Mouse (Mus musculus) layer of hippocampus, adult 2 months (tissue): Measurements from ENCODE around the gene Clmn. TPM values are rescaled to one million over a fixed set of nuclear protein-coding genes. Genes with fewer than 3 reads are reported as not detected.

Source experiments
- DNase-seq, 2 experiments: peaks; one replicate each; pipeline ENCODE4 v3.0.0; 2022; ENCODE audit warnings: low spot score in 2 of 2
- H3K27ac ChIP-seq: fragments of 200-600 bp; 2 replicates; pipeline ENCODE4 v1.8.1; 2022
- H3K4me3 ChIP-seq: fragments of 200-600 bp; 2 replicates; pipeline ENCODE4 v1.8.1; 2022; ENCODE audit warnings: mild to moderate bottlenecking
- CTCF ChIP-seq: fragments of 200-600 bp; conservative IDR thresholded peaks from 2 replicates; pipeline ENCODE4 v1.8.1; 2022; ENCODE audit warnings: antibody characterized with exemption, mild to moderate bottlenecking, moderate library complexity
- total RNA-seq, 2 experiments: library from RNA; stranded (reverse); gene quantifications; 2 replicates each; pipeline ENCODE4 v1.2.3; 2021

Clmn gene
- total RNA-seq, 2 experiments from 2014 or later: 103 to 108 TPM

DNA sequence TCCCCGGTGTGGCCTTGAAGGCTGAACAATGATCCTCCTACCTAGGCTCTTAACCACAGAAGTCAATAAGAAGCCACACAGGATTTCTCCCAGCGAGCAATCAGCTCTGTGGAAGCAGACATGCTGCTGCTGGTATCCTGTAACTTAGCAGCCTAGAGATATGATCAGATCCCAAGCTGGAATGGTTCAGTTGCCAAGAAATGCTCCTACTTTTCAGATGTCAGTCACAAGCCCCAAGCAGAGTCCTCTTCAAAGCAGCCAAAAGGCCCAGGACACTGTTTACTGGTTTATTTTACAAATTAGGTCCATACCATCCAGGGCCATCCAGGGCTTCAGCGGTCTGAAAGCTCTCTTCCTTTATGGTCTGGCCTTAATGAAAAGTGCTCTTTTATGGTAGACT, 143.9 kb downstream of the Clmn start:
- no peak overlapping the region for H3K4me3 ChIP-seq
- peak; percentile 35 to 56 for DNase-seq
- H3K27ac ChIP-seq: peak overlapping the region; percentile 62
- no peak for TF ChIP-seq CTCF

DNA sequence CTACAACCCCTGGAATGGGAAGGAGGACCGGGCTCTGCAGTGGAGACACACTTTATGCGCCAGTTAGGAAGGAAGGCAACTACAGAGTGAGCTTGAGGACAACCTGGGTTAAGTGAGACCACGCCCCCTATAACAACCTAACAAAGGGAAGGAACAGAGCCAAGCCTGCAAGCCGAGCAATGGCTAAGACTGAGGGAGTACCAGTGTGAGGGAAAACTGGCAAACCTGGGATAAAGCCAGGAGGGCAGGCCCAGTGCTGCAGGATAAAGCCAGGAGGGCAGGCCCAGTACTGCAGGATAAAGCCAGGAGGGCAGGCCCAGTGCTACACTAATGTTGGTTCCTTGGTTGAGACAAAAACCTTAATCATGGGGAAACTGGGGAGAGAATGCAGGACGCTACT, 145.9 kb downstream of the Clmn start:
- H3K4me3 ChIP-seq: no peak overlapping the region
- peak; percentile 48 for TF ChIP-seq CTCF
- no peak for DNase-seq
- H3K27ac ChIP-seq: peak overlapping the region; percentile 21; the same call in 1 of the 2 replicates

DNA sequence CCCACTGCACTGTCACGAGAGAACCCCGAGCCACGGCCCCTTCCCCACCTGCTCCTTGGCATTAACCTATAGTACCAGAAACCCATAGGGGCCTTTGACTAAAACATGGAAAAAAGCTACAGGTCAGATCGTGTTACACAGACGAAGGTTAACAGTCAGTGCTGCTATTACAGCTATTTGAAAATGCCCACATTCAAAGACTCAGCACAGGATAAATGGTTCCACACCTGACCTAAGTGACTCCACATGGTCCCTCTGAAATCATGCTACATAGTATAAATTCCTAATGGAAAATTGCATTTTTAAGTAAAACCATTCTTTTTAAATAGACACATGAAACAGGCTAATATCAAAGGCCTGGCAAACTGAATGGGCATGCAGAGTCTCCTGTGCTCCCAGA, 148.5 kb downstream of the Clmn start:
- TF ChIP-seq CTCF: no peak
- H3K27ac ChIP-seq: no peak overlapping the region
- no peak overlapping the region for H3K4me3 ChIP-seq
- no peak for DNase-seq

DNA sequence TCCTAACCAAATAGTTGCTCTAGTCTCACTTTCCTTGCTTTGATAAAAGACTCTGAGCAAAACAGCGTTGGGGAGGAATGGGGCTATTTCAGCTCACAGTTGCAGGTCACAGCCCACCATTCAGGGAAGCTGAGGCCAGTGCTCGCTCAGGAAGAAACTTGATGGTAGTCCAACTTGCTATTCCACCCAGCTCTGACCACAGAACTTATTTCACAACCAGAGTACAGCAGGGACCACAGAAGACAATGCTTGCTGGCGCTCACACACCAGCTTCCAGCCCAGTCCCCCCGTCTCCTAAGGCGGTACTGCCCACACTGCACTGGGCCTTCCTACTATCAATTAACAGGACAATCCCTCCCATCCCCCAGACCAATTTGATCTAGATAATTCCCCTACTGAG, 149.4 kb downstream of the Clmn start:
- Histone ChIP-seq H3K4me3 (no peak overlapping the region), H3K27ac (no peak overlapping the region)
- TF ChIP-seq CTCF: no peak
- no peak for DNase-seq

Other genes starting within 250 kb of the Clmn start
- 10 to 100 TPM; 43.7 to 47.1 TPM for gene Dicer1, start 113.1 kb downstream of the Clmn start, total RNA-seq
- 1 to 10 TPM; 1.7 to 1.8 TPM for gene Syne3, start 144.7 kb upstream of the Clmn start, total RNA-seq
- 10 to 100 TPM; 43.9 to 47.0 TPM for gene Glrx5, start 167.6 kb upstream of the Clmn start, total RNA-seq